Mouse (Mus musculus): ENCODE results near the gene Tenm4. TPM values are rescaled to one million over a fixed set of nuclear protein-coding genes. Genes with fewer than 3 reads are reported as not detected.

Tenm4 gene
- total and polyA plus RNA-seq, 2 experiments, result 0.09 to 0.11 TPM

DNA sequence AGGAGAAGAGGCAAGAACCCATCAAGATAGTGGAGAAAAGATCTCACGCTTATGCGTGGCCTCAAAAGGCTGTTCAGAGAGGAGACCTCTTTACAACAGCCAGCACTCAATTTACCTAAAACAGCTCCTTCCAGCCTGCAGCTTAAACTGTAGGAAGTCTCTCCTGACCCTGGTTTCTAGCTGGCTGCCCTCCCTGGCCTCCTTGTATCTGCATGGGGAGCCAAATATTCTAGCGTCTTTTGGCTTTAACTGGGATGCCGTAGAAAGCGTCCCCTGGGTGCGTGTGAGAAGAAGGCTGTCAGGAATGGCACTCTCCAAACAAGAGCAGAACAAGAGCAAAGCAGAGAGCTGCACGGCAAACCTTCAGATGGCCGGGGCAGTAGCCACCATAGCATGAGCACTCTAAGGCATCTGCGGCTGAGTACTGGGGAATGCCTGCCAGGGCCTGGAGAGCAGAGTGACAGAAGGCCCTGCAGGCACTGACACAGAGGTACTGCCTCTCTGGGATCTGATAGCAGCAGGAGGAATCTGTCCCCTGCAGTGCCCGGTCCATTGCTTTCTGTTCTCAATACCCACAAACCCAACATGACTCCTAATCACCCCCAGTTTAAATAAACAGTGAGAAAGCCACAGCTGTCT, 585.2 kb downstream of the Tenm4 start:
- Histone ChIP-seq H3K79me2 (ENCODE audit: control insufficient read depth, insufficient read depth, low read length) (no peaks in the 10 kb centered on the region), H3K9ac (ENCODE audit: low read depth, low read length) (no peak overlapping the region), H3K36me3 (ENCODE audit: control insufficient read depth, insufficient read depth, low read length) (no peaks in the 10 kb centered on the region), H3K27me3 (ENCODE audit: control insufficient read depth, insufficient read depth, low read length) (peaks cover 3% of the 10 kb centered on the region; the same call in 1 of the 2 replicates), H3K27ac (replicated peaks; ENCODE audit: insufficient read depth, low read depth, low read length) (no peak overlapping the region), H3K4me1 (ENCODE audit: control insufficient read depth, insufficient read depth, low read length) (no peaks in the 10 kb centered on the region), H3K4me3 (ENCODE audit: insufficient read depth, low read depth, low read length) (no peak overlapping the region)
- WGBS, result 73% methylated on average over 10 of the region's 10 CpGs
- TF ChIP-seq POLR2A (IDR thresholded peaks at IDR 0.05; ENCODE audit: extremely low read depth, insufficient read depth, low read length), result no peak
- TF ChIP-seq CTCF (IDR thresholded peaks at IDR 0.05; ENCODE audit: low read depth, low read length), result no peak
- DNase-seq (ENCODE audit: extremely low read depth, low read depth, low spot score), result no peak

GRCm38 (mm10) chr7:96757067-96757466, 586.0 kb downstream of the Tenm4 start:
- Histone ChIP-seq H3K27ac (replicated peaks; ENCODE audit: insufficient read depth, low read depth, low read length) (no peak overlapping the region), H3K79me2 (ENCODE audit: control insufficient read depth, insufficient read depth, low read length) (no peaks in the 10 kb centered on the region), H3K4me3 (ENCODE audit: insufficient read depth, low read depth, low read length) (no peak overlapping the region), H3K4me1 (ENCODE audit: control insufficient read depth, insufficient read depth, low read length) (no peaks in the 10 kb centered on the region), H3K27me3 (ENCODE audit: control insufficient read depth, insufficient read depth, low read length) (peaks cover 3% of the 10 kb centered on the region; the same call in 1 of the 2 replicates), H3K9ac (ENCODE audit: low read depth, low read length) (no peak overlapping the region), H3K36me3 (ENCODE audit: control insufficient read depth, insufficient read depth, low read length) (no peaks in the 10 kb centered on the region)
- TF ChIP-seq CTCF (IDR thresholded peaks at IDR 0.05; ENCODE audit: low read depth, low read length) (no peak), POLR2A (IDR thresholded peaks at IDR 0.05; ENCODE audit: extremely low read depth, insufficient read depth, low read length) (no peak)
- DNase-seq (ENCODE audit: extremely low read depth, low read depth, low spot score), result no peak
- WGBS, result 92% methylated on average over 8 of the region's 8 CpGs

GRCm38 (mm10) chr7:96760208-96760607, 589.2 kb downstream of the Tenm4 start:
- TF ChIP-seq CTCF (IDR thresholded peaks at IDR 0.05; ENCODE audit: low read depth, low read length) (no peak), POLR2A (IDR thresholded peaks at IDR 0.05; ENCODE audit: extremely low read depth, insufficient read depth, low read length) (no peak)
- Histone ChIP-seq H3K79me2 (ENCODE audit: control insufficient read depth, insufficient read depth, low read length) (no peaks in the 10 kb centered on the region), H3K9ac (ENCODE audit: low read depth, low read length) (no peak overlapping the region), H3K4me3 (ENCODE audit: insufficient read depth, low read depth, low read length) (no peak overlapping the region), H3K36me3 (ENCODE audit: control insufficient read depth, insufficient read depth, low read length) (no peaks in the 10 kb centered on the region), H3K27ac (replicated peaks; ENCODE audit: insufficient read depth, low read depth, low read length) (no peak overlapping the region), H3K4me1 (ENCODE audit: control insufficient read depth, insufficient read depth, low read length) (no peaks in the 10 kb centered on the region), H3K27me3 (ENCODE audit: control insufficient read depth, insufficient read depth, low read length) (no peaks in the 10 kb centered on the region)
- WGBS, result 90% methylated on average over 6 of the region's 6 CpGs
- DNase-seq (ENCODE audit: extremely low read depth, low read depth, low spot score), result no peak

- no peak overlapping the region for H3K9ac ChIP-seq (ENCODE audit: low read depth, low read length)
- no peak overlapping the region for H3K27ac ChIP-seq (replicated peaks; ENCODE audit: insufficient read depth, low read depth, low read length)
- H3K27me3 ChIP-seq (ENCODE audit: control insufficient read depth, insufficient read depth, low read length), result no peaks in the 10 kb centered on the region
- H3K79me2 ChIP-seq (ENCODE audit: control insufficient read depth, insufficient read depth, low read length), result no peaks in the 10 kb centered on the region
- no peak for DNase-seq (ENCODE audit: extremely low read depth, low read depth, low spot score)
- H3K4me1 ChIP-seq (ENCODE audit: control insufficient read depth, insufficient read depth, low read length), result no peaks in the 10 kb centered on the region
- TF ChIP-seq POLR2A (IDR thresholded peaks at IDR 0.05; ENCODE audit: extremely low read depth, insufficient read depth, low read length) (no peak), CTCF (IDR thresholded peaks at IDR 0.05; ENCODE audit: low read depth, low read length) (no peak)
- 82% methylated on average over 5 of the region's 5 CpGs for WGBS
- no peak overlapping the region for H3K4me3 ChIP-seq (ENCODE audit: insufficient read depth, low read depth, low read length)
- H3K36me3 ChIP-seq (ENCODE audit: control insufficient read depth, insufficient read depth, low read length), result no peaks in the 10 kb centered on the region
Measured at GRCm38 (mm10) chr7:96761151-96761550, 590.1 kb downstream of the Tenm4 start.

- WGBS, result 45% methylated on average over 15 of the region's 15 CpGs
Measured at GRCm38 (mm10) chr7:96765321-96765960, 594.4 kb downstream of the Tenm4 start.

DNA sequence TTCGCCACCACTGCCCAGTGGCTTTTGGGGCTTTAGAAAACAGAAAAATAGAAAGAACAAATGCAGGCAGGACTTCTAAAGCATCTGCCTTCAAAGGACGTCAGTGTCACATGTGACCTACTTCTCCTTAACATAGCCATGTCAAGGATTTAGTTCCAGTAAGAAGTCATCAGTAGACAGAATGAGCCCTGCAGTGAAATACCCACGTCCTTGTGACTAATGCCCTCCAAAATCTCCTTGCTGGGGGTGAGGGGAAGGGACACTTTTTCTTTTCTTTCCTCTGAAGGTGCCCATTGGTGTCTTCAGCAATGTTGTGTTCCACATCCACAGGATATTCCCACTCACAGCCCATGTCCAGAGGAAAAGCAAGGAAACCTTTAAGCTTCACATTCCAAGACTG, 596.0 kb downstream of the Tenm4 start:
- no peak for DNase-seq (ENCODE audit: extremely low read depth, low read depth, low spot score)
- 77% methylated on average over 3 of the region's 3 CpGs for WGBS
- H3K4me3 ChIP-seq (ENCODE audit: insufficient read depth, low read depth, low read length), result no peak overlapping the region
- no peak overlapping the region for H3K27ac ChIP-seq (replicated peaks; ENCODE audit: insufficient read depth, low read depth, low read length)
- no peaks in the 10 kb centered on the region for H3K79me2 ChIP-seq (ENCODE audit: control insufficient read depth, insufficient read depth, low read length)
- TF ChIP-seq CTCF (IDR thresholded peaks at IDR 0.05; ENCODE audit: low read depth, low read length) (no peak), POLR2A (IDR thresholded peaks at IDR 0.05; ENCODE audit: extremely low read depth, insufficient read depth, low read length) (no peak)
- no peaks in the 10 kb centered on the region for H3K27me3 ChIP-seq (ENCODE audit: control insufficient read depth, insufficient read depth, low read length)
- no peaks in the 10 kb centered on the region for H3K4me1 ChIP-seq (ENCODE audit: control insufficient read depth, insufficient read depth, low read length)
- H3K36me3 ChIP-seq (ENCODE audit: control insufficient read depth, insufficient read depth, low read length), result no peaks in the 10 kb centered on the region
- no peak overlapping the region for H3K9ac ChIP-seq (ENCODE audit: low read depth, low read length)

More at GRCm38 (mm10) chr7:96765321-96765960, 594.4 kb downstream of the Tenm4 start:
- no peaks in the 10 kb centered on the region for H3K36me3 ChIP-seq (ENCODE audit: control insufficient read depth, insufficient read depth, low read length)
- H3K9ac ChIP-seq (ENCODE audit: low read depth, low read length), result no peak overlapping the region
- DNase-seq (ENCODE audit: extremely low read depth, low read depth, low spot score), result no peak
- no peaks in the 10 kb centered on the region for H3K27me3 ChIP-seq (ENCODE audit: control insufficient read depth, insufficient read depth, low read length)
- H3K4me3 ChIP-seq (ENCODE audit: insufficient read depth, low read depth, low read length), result no peak overlapping the region
- H3K27ac ChIP-seq (replicated peaks; ENCODE audit: insufficient read depth, low read depth, low read length), result no peak overlapping the region
- TF ChIP-seq POLR2A (IDR thresholded peaks at IDR 0.05; ENCODE audit: extremely low read depth, insufficient read depth, low read length) (no peak), CTCF (IDR thresholded peaks at IDR 0.05; ENCODE audit: low read depth, low read length) (no peak)
- no peaks in the 10 kb centered on the region for H3K4me1 ChIP-seq (ENCODE audit: control insufficient read depth, insufficient read depth, low read length)
- H3K79me2 ChIP-seq (ENCODE audit: control insufficient read depth, insufficient read depth, low read length), result no peaks in the 10 kb centered on the region

Data from liver, adult 2 months (tissue).